8 mouse cellular contexts compared by ENCODE assay signal in the genomic region with DNA sequence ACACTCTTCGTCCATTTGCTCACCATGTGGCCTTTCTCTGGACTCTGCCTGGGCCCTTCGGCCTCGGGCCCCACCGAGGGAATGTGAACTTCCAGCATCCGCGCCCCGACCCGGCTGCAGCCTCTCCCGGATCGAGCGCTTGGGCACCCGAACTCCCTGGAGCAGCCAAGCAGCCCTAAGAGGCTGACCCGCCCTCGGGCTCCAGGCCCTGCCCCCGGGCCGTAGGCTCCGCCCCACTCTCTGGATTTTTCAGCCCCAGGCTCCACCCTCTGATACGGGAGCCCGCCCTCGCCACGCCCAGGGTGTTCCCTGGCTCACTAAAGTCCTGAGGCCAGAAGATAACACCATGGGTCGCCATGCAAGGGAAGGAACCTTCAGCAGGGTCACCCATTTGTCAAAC. TPM values are rescaled to one million over a fixed set of nuclear protein-coding genes. Genes with fewer than 3 reads are reported as not detected.
DNase-seq lines count a peak whose midpoint lies in the region; ATAC-seq and TF ChIP-seq lines count a peak whose summit lies in the region.

A gene (minus strand): TSS at position 137 of the 400 bp plus-strand sequence.

- no peaks in the 10 kb centered on the region; the same call in 1 of the 2 replicates for H3K27me3 ChIP-seq in forebrain, embryonic 14.5 days (replicated peaks; ENCODE audit: control insufficient read depth, insufficient read depth, low read length)
- H3K27me3 ChIP-seq in lung, embryonic 14.5 days (ENCODE audit: insufficient read depth, low read length), result peaks cover 23% of the 10 kb centered on the region
- H3K27me3 ChIP-seq in neural tube, embryonic 15.5 days (replicated peaks), result peaks cover 34% of the 10 kb centered on the region

- DNase-seq in ES-CJ7 (ENCODE audit: low read depth, low spot score), result peak; percentile 84
- peak; percentile 83 for DNase-seq in cerebellum, adult 11 months
- DNase-seq in forebrain, embryonic 14.5 days (ENCODE audit: low spot score), result peak; percentile 75
- peak; percentile 74 to 84 for DNase-seq in heart, postnatal 10 days
- DNase-seq in kidney, postnatal 4 days, result peak; percentile 91 to 93
- DNase-seq in lung, embryonic 14.5 days, result peak; percentile 92
- peak; percentile 88 for DNase-seq in testis, postnatal 10 days (ENCODE audit: low spot score)

- H3K36me3 ChIP-seq in forebrain, embryonic 14.5 days (ENCODE audit: control insufficient read depth, insufficient read depth, low read length), result peaks cover 22% of the 10 kb centered on the region
- H3K36me3 ChIP-seq in lung, embryonic 14.5 days (ENCODE audit: insufficient read depth), result peaks cover 26% of the 10 kb centered on the region
- H3K36me3 ChIP-seq in neural tube, embryonic 15.5 days, result peaks cover 24% of the 10 kb centered on the region

- TF ChIP-seq CTCF in lung, embryonic 14.5 days (IDR thresholded peaks at IDR 0.05; ENCODE audit: low read depth), result no peak

- peak; percentile 89 for ATAC-seq in forebrain, embryonic 14.5 days
- peak; percentile 91 for ATAC-seq in lung, embryonic 14.5 days (ENCODE audit: insufficient read depth)
- ATAC-seq in neural tube, embryonic 15.5 days (ENCODE audit: low FRiP score), result peak; percentile 93

- no peak within 1 kb of the TSS for H3K27ac ChIP-seq in forebrain, embryonic 14.5 days (ENCODE audit: low read depth, low read length)
- no peak within 1 kb of the TSS for H3K27ac ChIP-seq in lung, embryonic 14.5 days (ENCODE audit: low read depth)
- H3K27ac ChIP-seq in neural tube, embryonic 15.5 days (replicated peaks), result no peak within 1 kb of the TSS

- peaks cover 5% of the 10 kb centered on the region; the same call in 1 of the 2 replicates for H3K4me1 ChIP-seq in forebrain, embryonic 14.5 days (ENCODE audit: control insufficient read depth, insufficient read depth, low read length)
- H3K4me1 ChIP-seq in lung, embryonic 14.5 days (ENCODE audit: insufficient read depth), result no peaks in the 10 kb centered on the region
- H3K4me1 ChIP-seq in neural tube, embryonic 15.5 days, result peaks cover 13% of the 10 kb centered on the region

- no peaks in the 10 kb centered on the region for H3K9me3 ChIP-seq in forebrain, embryonic 14.5 days (replicated peaks; ENCODE audit: control insufficient read depth, low read length)
- H3K9me3 ChIP-seq in lung, embryonic 14.5 days (ENCODE audit: low read depth, low read length), result no peaks in the 10 kb centered on the region
- H3K9me3 ChIP-seq in neural tube, embryonic 15.5 days (replicated peaks), result no peaks in the 10 kb centered on the region

- peak within 1 kb of the TSS; percentile 94 for H3K4me2 ChIP-seq in forebrain, embryonic 14.5 days (ENCODE audit: low read length)
- peak within 1 kb of the TSS; percentile 89 for H3K4me2 ChIP-seq in lung, embryonic 14.5 days
- H3K4me2 ChIP-seq in neural tube, embryonic 15.5 days, result peak within 1 kb of the TSS; percentile 96

- peak within 1 kb of the TSS; percentile 48 for H3K4me3 ChIP-seq in forebrain, embryonic 14.5 days (ENCODE audit: low read depth, low read length)
- peak within 1 kb of the TSS; percentile 57 for H3K4me3 ChIP-seq in lung, embryonic 14.5 days (ENCODE audit: low read depth, low read length)
- peak within 1 kb of the TSS; percentile 58 for H3K4me3 ChIP-seq in neural tube, embryonic 15.5 days (replicated peaks)

- H3K9ac ChIP-seq in forebrain, embryonic 14.5 days (ENCODE audit: low read length), result peak within 1 kb of the TSS; percentile 65
- peak within 1 kb of the TSS; percentile 60 for H3K9ac ChIP-seq in lung, embryonic 14.5 days
- H3K9ac ChIP-seq in neural tube, embryonic 15.5 days (replicated peaks), result peak within 1 kb of the TSS; percentile 71

- intact Hi-C loops in heart, postnatal 10 days (cut with DNase I), result no loop called here

- 2% methylated on average over 22 of the region's 22 CpGs for WGBS in forebrain, embryonic 14.5 days
- WGBS in lung, embryonic 14.5 days, result under 1% methylated on average over 22 of the region's 22 CpGs
- WGBS in neural tube, embryonic 15.5 days, result 1% methylated on average over 22 of the region's 22 CpGs

RNA-seq across cellular contexts. Expression of the gene that starts here (rescaled TPM):
- polyA plus RNA-seq in forebrain, embryonic 14.5 days (2014; fragmentation: Nextera tagmentation; extraction: Ambion mirVana), result 3.6 and 4.8 TPM in 2 replicates
- 1 to 10 TPM in 1 of 2 experiments, under 1 TPM in 1; 0.81 to 1.1 TPM for total RNA-seq in heart, postnatal 10 days (2021)
- 11.0 and 11.1 TPM in 2 replicates for polyA plus RNA-seq in lung, embryonic 14.5 days (2014; fragmentation: Nextera tagmentation; extraction: Ambion mirVana)
- polyA plus RNA-seq in neural tube, embryonic 15.5 days (2015; fragmentation: Nextera tagmentation; extraction: Ambion mirVana), result 10.7 and 12.1 TPM in 2 replicates
